Mouse (Mus musculus) gastrocnemius, postnatal 14 days (tissue): ENCODE measurements at regions not wholly inside any gene's neighbourhood (a gene's known extent, or its start where the extent isn't known, plus 50 kb on each side); places are given as distances from the start of the nearest gene placed in this dataset.

ENCODE experiments used
- DNase-seq: peaks from one replicate; pipeline ENCODE4 v3.0.0; 2021; ENCODE audit warnings: mixed read lengths
- intact Hi-C: fragments of 180-260 bp; cut with DNase I; formaldehyde crosslinking; loops from one replicate; pipeline ENCODE4 v1.15.1; 2025; ENCODE audit warnings: low total_unique reads

- intact Hi-C loops: no loop called here
- DNase-seq: no peak
Observed at GRCm38 (mm10) chr1:35975611-35976208, 92.5 kb upstream of the Hs6st1 start.

DNA sequence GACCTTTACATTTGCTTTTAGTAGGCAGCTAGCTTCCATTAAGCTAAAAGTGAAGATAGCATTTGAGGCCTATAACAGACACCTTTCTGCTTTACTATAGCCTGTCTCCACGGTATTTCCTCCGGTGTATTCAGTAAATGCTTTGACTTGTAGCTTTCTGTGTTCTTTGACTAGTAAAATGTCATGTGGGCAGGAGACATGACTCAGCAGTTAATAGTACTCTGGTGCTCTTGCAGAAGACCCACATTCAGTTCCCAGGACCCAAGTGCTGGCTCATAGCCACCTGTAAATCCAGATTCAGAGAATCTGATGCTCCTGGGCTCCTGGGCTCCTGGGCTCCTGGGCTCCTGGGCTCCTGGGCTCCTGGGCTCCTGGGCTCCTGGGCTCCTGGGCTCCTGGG is 91.7 kb upstream of the Hs6st1 start:
- no peak for DNase-seq
- intact Hi-C loops: no loop called here

DNA sequence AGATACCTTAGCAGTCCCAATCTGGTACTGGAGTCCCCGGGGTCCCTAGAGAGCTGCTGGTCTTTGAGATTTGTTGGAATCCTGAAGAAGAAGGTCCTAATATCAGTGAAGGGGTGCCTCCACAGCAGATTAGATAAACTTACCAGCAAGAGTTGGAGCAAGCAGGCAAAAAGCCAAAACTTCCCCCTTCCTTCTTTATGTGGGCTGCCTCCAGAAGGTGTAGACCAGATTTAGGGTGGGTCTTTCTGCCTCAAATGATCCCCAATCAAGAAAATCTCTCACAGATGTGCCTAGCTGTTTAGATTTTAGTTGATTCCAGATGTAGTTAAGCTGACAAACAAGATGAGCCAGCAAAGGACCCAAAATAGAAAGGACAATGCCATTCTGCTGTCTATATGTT is 90.1 kb upstream of the Hs6st1 start:
- DNase-seq: no peak
- intact Hi-C loops: no loop called here

GRCm38 (mm10) chr1:35978766-35979165 is 89.4 kb upstream of the Hs6st1 start:
- intact Hi-C loops: no loop called here
- DNase-seq: no peak

- DNase-seq: no peak
- intact Hi-C loops: no loop called here
Observed at GRCm38 (mm10) chr1:35981226-35981625, 87.0 kb upstream of the Hs6st1 start.

- DNase-seq: no peak
- intact Hi-C loops: no loop called here
Observed at GRCm38 (mm10) chr1:35983361-35983760, 84.8 kb upstream of the Hs6st1 start.

- DNase-seq: no peak
- intact Hi-C loops: no loop called here
Observed at GRCm38 (mm10) chr1:35985318-35985717, 82.9 kb upstream of the Hs6st1 start.

GRCm38 (mm10) chr1:35986666-35987065 is 81.5 kb upstream of the Hs6st1 start:
- intact Hi-C loops: no loop called here
- no peak for DNase-seq

- intact Hi-C loops: no loop called here
- no peak for DNase-seq
Observed at GRCm38 (mm10) chr1:35992227-35992909, 75.8 kb upstream of the Hs6st1 start.

DNA sequence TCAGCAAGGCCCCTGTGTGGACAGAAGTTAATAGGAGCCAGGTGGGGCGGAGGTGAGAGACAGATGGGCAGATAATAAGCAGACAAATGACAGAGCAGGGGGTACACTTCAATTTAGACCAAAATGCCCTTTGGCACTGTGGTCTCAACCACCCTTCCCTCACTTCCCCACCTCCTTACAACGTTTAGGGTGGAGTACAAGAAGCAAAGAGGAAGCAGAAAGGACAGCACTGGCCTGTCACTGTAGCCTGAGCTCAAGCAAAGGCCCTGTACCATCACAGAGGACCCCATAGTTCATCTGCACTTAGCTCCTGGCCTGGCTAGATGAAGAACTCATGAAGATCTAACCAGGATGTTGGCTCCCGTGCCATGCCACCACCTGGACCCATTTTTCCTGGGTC is 75.3 kb upstream of the Hs6st1 start:
- intact Hi-C loops: no loop called here
- DNase-seq: no peak

DNA sequence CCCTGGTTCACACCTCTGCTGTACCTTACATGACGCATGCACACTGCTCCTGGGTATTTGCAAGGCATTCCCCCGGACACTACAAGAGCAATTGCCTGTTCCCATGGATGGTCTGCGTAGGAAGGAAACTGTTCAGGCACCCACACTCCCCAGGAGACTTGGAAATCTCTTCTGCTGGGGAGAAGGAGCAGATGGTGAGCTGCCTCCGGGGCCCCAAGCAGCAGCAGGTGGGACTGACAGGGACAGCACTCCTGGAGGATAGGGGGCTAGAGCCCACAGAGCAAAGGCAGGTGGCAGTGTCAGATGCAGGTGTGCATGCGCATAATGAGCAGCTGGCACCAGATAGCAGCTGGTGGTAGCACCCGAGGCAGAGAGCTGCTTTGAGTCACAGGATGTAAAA is 72.5 kb upstream of the Hs6st1 start:
- intact Hi-C loops: no loop called here
- DNase-seq: no peak

- intact Hi-C loops: no loop called here
- DNase-seq: no peak
Observed at GRCm38 (mm10) chr1:36001319-36001718, 66.9 kb upstream of the Hs6st1 start.

DNA sequence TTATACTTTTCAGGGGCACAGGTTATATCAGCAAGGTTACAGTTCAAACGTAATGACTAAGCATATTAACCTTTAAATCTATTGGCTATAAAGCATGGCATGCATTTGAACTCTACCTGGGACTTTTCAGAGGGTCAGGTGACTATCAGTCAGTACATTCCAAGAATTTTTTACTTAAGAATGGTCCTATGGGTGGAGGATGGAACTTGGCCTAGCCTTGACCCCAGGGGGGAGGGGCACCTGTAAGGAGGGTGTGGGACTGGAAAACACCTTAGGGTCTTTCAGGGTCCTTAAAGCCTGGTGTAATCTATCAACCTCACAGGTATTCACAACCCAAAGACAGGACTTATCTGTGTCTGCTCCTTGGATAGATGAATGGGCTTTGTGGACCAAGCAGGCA is 66.4 kb upstream of the Hs6st1 start:
- intact Hi-C loops: no loop called here
- no peak for DNase-seq

DNA sequence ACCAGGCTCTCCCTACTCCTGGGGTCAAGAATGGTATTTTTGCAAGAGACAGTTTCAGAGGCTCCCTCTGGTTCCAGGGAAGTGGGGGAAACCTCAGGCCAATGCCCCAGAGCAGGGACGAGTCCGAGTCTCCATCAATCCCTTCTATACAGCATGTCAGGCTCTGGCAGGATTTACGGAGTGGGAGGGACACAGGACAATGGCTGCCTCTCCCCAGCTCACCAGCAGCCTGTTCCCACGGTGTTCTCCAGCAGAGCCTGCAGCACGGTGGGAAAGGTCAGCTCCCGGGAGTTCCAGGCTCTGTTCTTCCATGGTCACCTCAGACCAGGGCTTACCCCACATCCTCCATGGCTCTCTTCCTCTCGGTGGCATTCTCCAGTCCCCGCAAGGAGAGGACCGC is 64.6 kb upstream of the Hs6st1 start:
- no peak for DNase-seq
- intact Hi-C loops: no loop called here

DNA sequence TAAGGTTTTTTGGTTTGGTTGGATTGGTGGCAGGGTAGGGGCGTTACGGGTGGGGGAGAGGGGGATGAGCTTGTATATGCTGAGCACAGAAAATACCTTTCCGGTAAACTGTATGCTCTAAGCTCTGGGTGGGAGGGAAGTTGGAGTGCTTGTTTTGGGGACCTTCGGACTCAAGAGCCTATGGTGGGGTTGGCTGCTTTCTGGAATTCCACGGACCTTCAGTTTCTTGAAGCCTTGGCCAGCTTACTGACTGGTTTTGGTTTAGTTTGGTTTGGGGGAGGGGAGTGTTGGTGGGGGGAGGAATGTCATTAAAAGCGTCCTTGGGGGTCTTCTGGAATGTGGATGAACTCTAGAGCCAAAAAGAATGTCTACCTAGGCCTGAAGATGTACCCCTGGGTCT is 59.6 kb upstream of the Hs6st1 start:
- intact Hi-C loops: no loop called here

GRCm38 (mm10) chr1:36009010-36009619 is 59.1 kb upstream of the Hs6st1 start:
- intact Hi-C loops: no loop called here
- no peak for DNase-seq

More for the DNA sequence above, 59.6 kb upstream of the Hs6st1 start:
- no peak for DNase-seq

GRCm38 (mm10) chr1:36010151-36010550 is 58.0 kb upstream of the Hs6st1 start:
- intact Hi-C loops: no loop called here
- DNase-seq: no peak

DNA sequence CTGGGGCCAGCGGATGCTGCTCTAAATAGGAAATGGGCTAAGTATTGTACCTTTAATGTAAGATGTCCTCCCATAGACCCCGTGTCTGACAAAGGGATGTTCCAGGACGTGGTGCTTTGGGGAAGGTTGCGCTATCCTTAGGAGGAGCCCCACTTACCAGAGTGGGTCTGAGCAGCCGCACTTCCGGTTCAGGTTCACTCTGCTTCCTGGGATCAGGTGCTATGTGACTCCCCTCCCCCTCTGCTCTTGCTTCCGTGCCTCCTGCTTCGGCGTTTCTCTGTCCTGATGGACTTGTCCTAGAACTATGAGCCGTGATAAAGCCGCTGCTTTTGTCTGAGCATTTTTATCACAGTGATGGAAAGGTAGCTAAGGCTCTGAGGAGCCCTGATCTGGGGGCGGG is 57.4 kb upstream of the Hs6st1 start:
- intact Hi-C loops: no loop called here
- DNase-seq: no peak

GRCm38 (mm10) chr1:36012081-36012765 is 56.0 kb upstream of the Hs6st1 start:
- intact Hi-C loops: no loop called here
- no peak for DNase-seq

DNA sequence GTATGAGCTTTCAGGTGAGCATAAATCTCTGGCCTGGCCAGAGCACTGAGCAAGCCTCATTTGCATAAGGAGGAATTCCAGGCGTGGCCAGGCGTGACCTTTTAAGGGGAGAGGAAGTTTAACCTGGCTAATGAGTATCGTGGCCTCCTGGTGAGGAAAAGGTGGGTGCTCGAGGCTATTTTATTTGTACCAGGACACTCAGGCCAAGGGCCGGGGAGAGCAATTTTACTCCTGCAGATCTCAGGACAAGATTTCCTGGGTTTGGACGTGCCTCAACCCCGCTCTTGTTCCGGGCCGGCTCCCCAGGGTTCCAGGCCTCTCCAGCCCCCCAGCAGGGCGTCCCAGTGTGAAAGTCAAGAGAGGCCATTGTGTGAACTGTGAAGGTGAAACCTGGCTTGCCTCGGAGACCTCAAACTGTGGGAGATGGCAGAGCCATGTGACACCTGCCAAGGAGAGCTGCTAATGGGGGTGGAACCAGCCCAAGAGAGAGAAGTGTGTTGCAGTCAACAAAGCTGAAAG is 54.3 kb upstream of the Hs6st1 start:
- DNase-seq: no peak
- intact Hi-C loops: no loop called here

DNA sequence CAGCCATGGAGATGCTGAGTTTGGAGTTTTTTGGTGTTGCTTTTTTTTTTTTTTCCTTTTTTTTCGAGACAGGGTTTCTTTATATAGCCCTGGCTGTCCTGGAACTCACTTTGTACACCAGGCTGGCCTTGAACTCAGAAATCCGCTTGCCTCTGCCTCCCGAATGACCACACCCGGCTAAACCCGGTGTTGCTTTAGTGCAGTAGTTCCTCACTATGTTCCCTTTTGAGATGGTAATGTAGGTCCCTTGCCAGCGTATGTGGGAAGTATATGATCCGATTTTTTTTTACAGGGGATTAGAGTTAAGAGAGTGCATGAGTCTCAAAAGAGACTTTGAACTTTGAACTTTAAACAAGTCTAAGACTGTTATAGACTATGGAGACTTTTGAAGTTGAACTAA is 53.8 kb upstream of the Hs6st1 start:
- intact Hi-C loops: no loop called here
- no peak for DNase-seq
